In genomic region chr4:115058317-115058761, GRCm38 (mm10) we compare ENCODE assay signal across 8 mouse cellular contexts. TPM values are rescaled to one million over a fixed set of nuclear protein-coding genes. Genes with fewer than 3 reads are reported as not detected.
DNase-seq lines count a peak whose midpoint lies in the region; ATAC-seq and TF ChIP-seq lines count a peak whose summit lies in the region.

No protein-coding gene starts in this region.

- H3K79me2 ChIP-seq in myocyte (ENCODE audit: control insufficient read depth, insufficient read depth): no peaks in the 10 kb centered on the region

- peak; percentile 35 for DNase-seq in CD4-positive helper T cell, adult 2 months (ENCODE audit: low read depth, low spot score)
- peak; percentile 39 for DNase-seq in heart, postnatal 4 days
- peak; percentile 59 for DNase-seq in liver
- no peak for DNase-seq in thymus, postnatal 10 days (ENCODE audit: low spot score in 2 of 2)
- DNase-seq in T-cell, adult 2 months (ENCODE audit: low spot score): no peak
- DNase-seq in urinary bladder, postnatal 25 days (ENCODE audit: low spot score): no peak

- TF ChIP-seq POLR2A in myocyte (IDR thresholded peaks at IDR 0.05; ENCODE audit: insufficient read length, low read depth): no peak

- no peak overlapping the region for H3K4me3 ChIP-seq in myocyte

- no peaks in the 10 kb centered on the region for H3K36me3 ChIP-seq in myocyte (ENCODE audit: control insufficient read depth, insufficient read depth)

- ATAC-seq in activated CD4-positive, CD25-positive, alpha-beta regulatory T cell, adult 4 months: peak; percentile 33

- peaks cover 53% of the 10 kb centered on the region for H3K27me3 ChIP-seq in myocyte (ENCODE audit: control insufficient read depth, insufficient read depth, insufficient read length)

- no peak overlapping the region for H3ac ChIP-seq in myocyte (ENCODE audit: control insufficient read depth, insufficient read length)

- peak overlapping the region; percentile 30 for H3K4me2 ChIP-seq in myocyte (ENCODE audit: low read depth)

TF ChIP-seq in myocyte, 11 proteins besides CTCF, POLR2A, EP300 and RAD21:
- TF ChIP-seq REST (IDR thresholded peaks at IDR 0.05; ENCODE audit: insufficient read depth, insufficient read length): no peak
- TF ChIP-seq MYOG (IDR thresholded peaks at IDR 0.05; ENCODE audit: control insufficient read depth in 1 of 3, insufficient read depth in 1 of 3, insufficient read length in 2 of 3, low read depth in 2 of 3): no peak
- no peak for TF ChIP-seq SRF (IDR thresholded peaks at IDR 0.05; ENCODE audit: control insufficient read depth, insufficient read length, low read depth)

RNA-seq across cellular contexts. Expression of gene Tal1, which starts 2.1 kb away (rescaled TPM):
- polyA plus RNA-seq in activated CD4-positive, CD25-positive, alpha-beta regulatory T cell, adult 4 months (2017; shearing (Covaris generic)): not detected
- 1 to 10 TPM; 5.5 to 7.0 TPM for total RNA-seq in heart, postnatal 4 days (2021)
- not detected for polyA plus RNA-seq in myocyte (2012; fragmentation: generic; extraction: Trizol)

RNA-seq across cellular contexts. Expression of gene Pdzk1ip1, which starts 30.2 kb away (rescaled TPM):
- polyA plus RNA-seq in activated CD4-positive, CD25-positive, alpha-beta regulatory T cell, adult 4 months (2017; shearing (Covaris generic)): 10 to 100 TPM; 31.4 to 40.8 TPM
- under 1 TPM; 0.72 to 0.93 TPM for total RNA-seq in heart, postnatal 4 days (2021)
- 0.30 TPM for polyA plus RNA-seq in myocyte (2012; fragmentation: generic; extraction: Trizol)

RNA-seq across cellular contexts. Expression of gene Stil, which starts 58.4 kb away (rescaled TPM):
- 1 to 10 TPM; 6.0 to 6.7 TPM for polyA plus RNA-seq in activated CD4-positive, CD25-positive, alpha-beta regulatory T cell, adult 4 months (2017; shearing (Covaris generic))
- 10 to 100 TPM; 10.4 to 12.6 TPM for total RNA-seq in heart, postnatal 4 days (2021)
- 1.6 TPM for polyA plus RNA-seq in myocyte (2012; fragmentation: generic; extraction: Trizol)

Comparison
In these comparisons a context has a peak if more than half of its experiments do, and no peak if none do; other contexts are left out.
1. DNase-seq: peak in CD4-positive helper T cell, adult 2 months (single experiment), heart, postnatal 4 days (single experiment) and liver (single experiment); none in thymus, postnatal 10 days (0 of 2), T-cell, adult 2 months (single experiment) and urinary bladder, postnatal 25 days (single experiment).
2. RNA of gene Pdzk1ip1, which starts 30.2 kb away (polyA plus RNA-seq): 31.4 to 40.8 TPM in activated CD4-positive, CD25-positive, alpha-beta regulatory T cell, adult 4 months; 0.30 TPM in myocyte (single experiment); every median in the first group is over 10 times any median in the second.